Mouse (Mus musculus) neural tube, embryonic 13.5 days (tissue): Measurements from ENCODE around the gene Tubb1. TPM values are rescaled to one million over a fixed set of nuclear protein-coding genes. Genes with fewer than 3 reads are reported as not detected.

Experiments
- ATAC-seq: fragments of 200-750 bp; cut with Nextera tagmentation; 2 replicates; pipeline ENCODE4 v1.8.0; 2017; ENCODE audit warnings: low read depth, mild to moderate bottlenecking, moderate TSS enrichment, moderate library complexity
- H3K27ac ChIP-seq: fragments of 300-500 bp; sonication (generic); replicated peaks from 2 replicates; pipeline ENCODE4 v1.5.1; 2015; ENCODE audit warnings: moderate library complexity, mild to moderate bottlenecking, inconsistent platforms
- H3K27me3 ChIP-seq: fragments of 300-500 bp; sonication (generic); 2 replicates; pipeline ENCODE4 v1.6.1; 2015; ENCODE audit warnings: mild to moderate bottlenecking, inconsistent platforms
- H3K36me3 ChIP-seq: fragments of 300-500 bp; sonication (generic); 2 replicates; pipeline ENCODE4 v1.6.1; 2015; ENCODE audit warnings: mild to moderate bottlenecking, inconsistent platforms
- H3K4me1 ChIP-seq: fragments of 300-500 bp; sonication (generic); replicated peaks from 2 replicates; pipeline ENCODE4 v1.6.1; 2015; ENCODE audit warnings: inconsistent platforms
- H3K4me2 ChIP-seq: fragments of 300-500 bp; sonication (generic); 2 replicates; pipeline ENCODE4 v1.6.1; 2015; ENCODE audit warnings: inconsistent platforms, mild to moderate bottlenecking, moderate library complexity
- H3K4me3 ChIP-seq: fragments of 300-500 bp; sonication (generic); 2 replicates; pipeline ENCODE4 v1.5.1; 2015; ENCODE audit warnings: mild to moderate bottlenecking, inconsistent platforms
- H3K9ac ChIP-seq: fragments of 300-500 bp; sonication (generic); 2 replicates; pipeline ENCODE4 v1.6.1; 2015; ENCODE audit warnings: moderate library complexity, mild to moderate bottlenecking, inconsistent platforms
- H3K9me3 ChIP-seq: fragments of 300-500 bp; sonication (generic); 2 replicates; pipeline ENCODE4 v1.6.1; 2016; ENCODE audit warnings: inconsistent platforms
- WGBS: fragments of 180-500 bp; shearing (Covaris S2); methylation state at CpG from one replicate; pipeline ENCODE4 v1.1.7; 2015; 5-methylcytosine and 5-hydroxymethylcytosine counted together
- polyA plus RNA-seq: library from polyadenylated mRNA; unstranded; fragments of >200 nt; fragmentation: Nextera tagmentation; extraction: Ambion mirVana; gene quantifications from 2 replicates; pipeline ENCODE4 v1.2.1, GENCODE M21; 2015

Gene Tubb1
- polyA plus RNA-seq = 1.3 and 2.2 TPM in 2 replicates

DNA sequence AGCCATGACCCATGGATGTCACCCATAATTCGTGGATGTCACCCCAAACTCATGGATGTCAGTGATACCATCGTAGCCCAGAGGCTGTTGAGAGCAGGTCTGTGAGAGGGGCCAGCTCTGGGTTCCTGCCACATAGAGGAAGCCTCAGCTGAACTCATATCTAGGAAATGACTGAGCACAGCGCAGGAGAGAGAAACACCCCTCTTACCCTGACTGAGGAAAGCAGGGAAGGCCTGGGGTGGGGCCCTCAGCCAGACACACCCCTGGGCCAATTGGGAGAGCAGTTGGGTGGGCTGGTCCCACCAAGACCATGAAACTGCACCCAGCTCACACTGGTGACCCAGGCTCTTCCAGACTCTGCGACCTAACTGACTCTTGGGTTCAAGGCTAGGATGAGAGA is at the start of gene Tubb1:
Gene Tubb1, plus strand, starts transcription at position 343 of the 400 bp plus-strand sequence.
- H3K9me3 ChIP-seq = no peaks in the 10 kb centered on the region
- ATAC-seq = no peak
- WGBS = 78% methylated on average over 4 of the region's 4 CpGs

GRCm38 (mm10) chr2:174410222-174410621 is 40.3 kb upstream of the Tubb1 start:
- ATAC-seq = no peak
- 45% methylated on average over 2 of the region's 2 CpGs for WGBS

More for the DNA sequence above, at the start of gene Tubb1:
- Histone ChIP-seq H3K9ac (no peak within 1 kb of the TSS), H3K4me3 (no peak within 1 kb of the TSS), H3K27ac (no peak within 1 kb of the TSS), H3K4me2 (no peak within 1 kb of the TSS), H3K4me1 (no peaks in the 10 kb centered on the region), H3K27me3 (no peaks in the 10 kb centered on the region), H3K36me3 (no peaks in the 10 kb centered on the region)

GRCm38 (mm10) chr2:174413127-174413526 is 37.4 kb upstream of the Tubb1 start:
- H3K27ac ChIP-seq = no peak overlapping the region
- ATAC-seq = no peak
- 80% methylated on average over 7 of the region's 7 CpGs for WGBS

More at GRCm38 (mm10) chr2:174410222-174410621, 40.3 kb upstream of the Tubb1 start:
- H3K9ac ChIP-seq = no peak overlapping the region
- H3K4me3 ChIP-seq = no peak overlapping the region
- no peaks in the 10 kb centered on the region for H3K4me1 ChIP-seq
- no peaks in the 10 kb centered on the region for H3K27me3 ChIP-seq
- no peak overlapping the region for H3K27ac ChIP-seq
- H3K36me3 ChIP-seq = no peaks in the 10 kb centered on the region
- H3K9me3 ChIP-seq = no peaks in the 10 kb centered on the region
- no peak overlapping the region for H3K4me2 ChIP-seq

DNA sequence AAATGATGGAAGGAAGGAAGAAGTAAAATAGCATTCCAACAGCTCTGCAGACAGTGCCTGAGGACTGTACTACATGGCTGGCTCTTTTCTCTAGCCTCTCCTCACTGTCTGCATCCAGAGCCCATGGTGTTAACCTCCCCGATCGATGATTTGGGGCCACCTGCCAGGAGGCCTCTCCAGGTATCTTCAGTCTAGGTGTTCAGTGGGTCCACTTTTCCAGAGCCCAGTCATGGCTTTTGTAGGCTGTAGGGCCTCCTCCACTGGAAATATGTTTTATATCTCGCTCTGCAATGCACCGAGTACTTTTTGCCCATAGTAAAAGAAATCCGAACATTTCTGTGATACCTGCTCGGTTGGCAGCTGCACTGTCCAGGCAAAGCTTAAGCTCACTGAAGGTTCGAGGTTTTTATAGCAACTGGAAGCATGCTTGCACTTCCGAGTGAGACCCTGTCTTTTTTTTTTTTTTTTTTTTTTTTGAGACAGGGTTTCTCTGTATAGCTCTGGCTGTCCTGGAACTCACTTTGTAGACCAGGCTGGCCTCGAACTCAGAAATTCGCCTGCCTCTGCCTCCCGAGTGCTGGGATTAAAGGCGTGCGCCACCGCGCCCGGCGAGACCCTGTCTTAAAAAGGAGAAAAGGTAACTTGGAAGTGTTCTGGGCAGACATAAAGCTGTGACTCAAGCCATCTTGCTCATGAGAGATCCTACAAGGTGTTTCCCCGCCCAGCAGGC is 35.3 kb upstream of the Tubb1 start:
- peaks cover 13% of the 10 kb centered on the region for H3K4me1 ChIP-seq
- no peak overlapping the region for H3K9ac ChIP-seq
- 48% methylated on average over 17 of the region's 18 CpGs for WGBS
- H3K27me3 ChIP-seq = no peaks in the 10 kb centered on the region
- peak overlapping the region; percentile 92 for H3K4me3 ChIP-seq
- H3K9me3 ChIP-seq = no peaks in the 10 kb centered on the region
- H3K4me2 ChIP-seq = peak overlapping the region; percentile 87
- H3K36me3 ChIP-seq = peaks cover 8% of the 10 kb centered on the region
- H3K27ac ChIP-seq = no peak overlapping the region
- ATAC-seq = no peak; the same call in 1 of the 2 replicates

More at GRCm38 (mm10) chr2:174413127-174413526, 37.4 kb upstream of the Tubb1 start:
- Histone ChIP-seq H3K36me3 (no peaks in the 10 kb centered on the region), H3K9me3 (no peaks in the 10 kb centered on the region), H3K27me3 (no peaks in the 10 kb centered on the region), H3K4me2 (no peak overlapping the region), H3K9ac (no peak overlapping the region), H3K4me3 (no peak overlapping the region), H3K4me1 (peaks cover 13% of the 10 kb centered on the region)

DNA sequence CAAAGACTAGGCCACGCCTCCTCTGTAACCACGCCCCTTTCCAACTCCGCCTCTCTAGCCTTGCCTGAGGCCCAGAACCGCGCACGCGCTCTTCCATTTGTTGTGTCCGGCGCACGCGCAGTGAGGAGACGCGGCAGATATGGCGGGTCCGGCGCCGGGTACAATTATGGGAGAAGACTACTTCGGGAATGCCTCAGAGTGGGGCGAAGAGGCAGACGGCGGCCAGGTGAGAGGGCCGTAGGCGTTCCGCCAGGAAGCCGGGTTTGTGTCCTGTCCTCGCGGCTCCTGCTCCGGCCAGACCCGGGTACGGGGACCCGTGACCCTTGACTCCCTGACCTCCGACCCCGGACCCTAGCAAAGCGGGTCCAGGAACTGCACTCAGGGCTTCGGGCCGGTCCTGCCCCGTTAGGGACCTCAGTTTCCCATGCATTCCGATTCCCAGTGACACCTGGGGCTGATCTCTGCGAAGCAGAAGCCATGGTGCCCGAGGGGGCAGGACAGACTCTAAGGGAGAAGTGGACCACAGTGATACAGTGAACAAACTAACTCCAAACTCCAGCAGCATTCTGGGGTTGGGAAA is 34.7 kb upstream of the Tubb1 start, which contains the start of gene Nelfcd:
Gene Nelfcd, plus strand, starts transcription at position 74 of the 580 bp plus-strand sequence.
- Histone ChIP-seq H3K4me3 (peak within 1 kb of the TSS; percentile 92), H3K27me3 (no peaks in the 10 kb centered on the region), H3K9ac (peak within 1 kb of the TSS; percentile 89), H3K4me2 (peak within 1 kb of the TSS; percentile 87), H3K4me1 (peaks cover 13% of the 10 kb centered on the region), H3K9me3 (no peaks in the 10 kb centered on the region), H3K36me3 (peaks cover 14% of the 10 kb centered on the region), H3K27ac (no peak within 1 kb of the TSS)
- peak; percentile 94 for ATAC-seq
- 1% methylated on average over 40 of the region's 40 CpGs for WGBS

DNA sequence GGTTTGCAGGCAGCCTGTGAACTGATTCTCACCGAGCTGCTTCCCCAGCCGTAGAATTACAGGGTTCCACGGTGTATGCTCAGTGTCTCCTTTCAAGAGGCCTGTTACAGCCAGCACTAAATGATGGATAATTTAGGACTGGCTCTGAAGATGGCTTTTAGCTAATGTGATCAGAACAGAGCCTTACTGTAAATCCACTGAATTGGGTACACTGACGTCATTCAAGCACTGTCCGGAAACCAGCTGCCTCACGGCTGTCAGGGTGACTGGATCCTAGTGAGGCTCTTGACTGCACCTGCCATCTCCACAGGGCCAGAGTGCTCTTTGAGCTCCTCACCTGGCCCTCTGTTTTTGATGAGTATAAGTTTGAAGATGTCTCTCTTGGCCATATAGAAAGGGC is 29.4 kb upstream of the Tubb1 start:
- H3K36me3 ChIP-seq = peaks cover 67% of the 10 kb centered on the region
- no peak overlapping the region for H3K4me2 ChIP-seq
- H3K9me3 ChIP-seq = no peaks in the 10 kb centered on the region
- H3K9ac ChIP-seq = no peak overlapping the region
- H3K4me1 ChIP-seq = peaks cover 11% of the 10 kb centered on the region
- WGBS = 84% methylated on average over 6 of the region's 6 CpGs
- ATAC-seq = no peak
- H3K27ac ChIP-seq = no peak overlapping the region
- no peaks in the 10 kb centered on the region for H3K27me3 ChIP-seq
- no peak overlapping the region for H3K4me3 ChIP-seq

GRCm38 (mm10) chr2:174424301-174425085 is 26.0 kb upstream of the Tubb1 start:
- H3K27me3 ChIP-seq = no peaks in the 10 kb centered on the region
- no peak for ATAC-seq
- no peak overlapping the region for H3K4me3 ChIP-seq
- H3K27ac ChIP-seq = no peak overlapping the region
- H3K36me3 ChIP-seq = peaks cover 99% of the 10 kb centered on the region
- H3K9me3 ChIP-seq = no peaks in the 10 kb centered on the region
- H3K4me2 ChIP-seq = no peak overlapping the region
- WGBS = 93% methylated on average over 11 of the region's 11 CpGs
- H3K4me1 ChIP-seq = 0 out of 2 replicates have a peak, but pooled peaks cover 9% of the 10 kb centered on the region
- no peak overlapping the region for H3K9ac ChIP-seq

GRCm38 (mm10) chr2:174426856-174427255 is 23.6 kb upstream of the Tubb1 start:
- Histone ChIP-seq H3K9ac (no peak overlapping the region), H3K27ac (no peak overlapping the region), H3K9me3 (no peaks in the 10 kb centered on the region), H3K4me1 (0 out of 2 replicates have a peak, but pooled peaks cover 10% of the 10 kb centered on the region), H3K36me3 (peaks cover 77% of the 10 kb centered on the region), H3K27me3 (no peaks in the 10 kb centered on the region), H3K4me2 (no peak overlapping the region), H3K4me3 (no peak overlapping the region)
- WGBS = 95% methylated on average over 12 of the region's 12 CpGs
- no peak for ATAC-seq

DNA sequence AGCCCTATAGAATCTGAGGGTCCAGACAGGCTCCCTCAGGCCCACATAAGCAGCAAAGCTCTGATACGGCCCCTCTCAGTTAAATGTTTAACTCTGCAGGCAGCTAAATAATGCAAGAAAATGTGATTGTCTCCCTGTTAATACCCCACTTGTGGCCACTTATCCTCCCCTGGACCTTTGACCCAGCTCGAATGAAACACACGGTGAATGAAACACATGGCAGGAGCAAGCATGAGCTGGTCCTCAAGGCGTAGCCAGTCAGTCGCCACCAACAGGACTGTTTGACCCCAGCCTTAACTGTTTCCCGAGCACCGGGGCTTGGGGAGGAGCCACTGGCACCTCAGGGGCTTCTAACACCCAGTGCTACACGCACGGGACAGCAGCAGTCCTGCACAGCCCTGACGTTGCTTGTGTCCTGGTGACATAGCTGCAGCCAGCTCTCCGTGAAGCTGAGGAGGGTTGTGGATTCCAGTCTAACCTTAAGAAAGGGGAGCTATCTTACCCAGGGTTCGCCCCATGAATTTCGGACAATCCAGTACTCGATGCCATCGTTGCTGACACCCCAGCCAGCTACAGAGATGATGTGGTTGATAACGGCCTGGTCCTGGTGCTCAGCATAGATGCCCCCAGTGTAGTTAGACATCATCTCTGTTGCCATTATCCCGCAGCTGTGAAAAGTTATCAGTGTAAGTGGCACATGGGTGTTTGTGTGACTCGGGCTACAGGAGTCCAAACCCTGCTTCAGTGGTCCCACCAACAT is 22.2 kb upstream of the Tubb1 start:
- Histone ChIP-seq H3K9ac (no peak overlapping the region), H3K4me3 (no peak overlapping the region), H3K36me3 (peaks cover 63% of the 10 kb centered on the region), H3K9me3 (no peaks in the 10 kb centered on the region), H3K27ac (no peak overlapping the region), H3K27me3 (no peaks in the 10 kb centered on the region), H3K4me1 (0 out of 2 replicates have a peak, but pooled peaks cover 10% of the 10 kb centered on the region), H3K4me2 (no peak overlapping the region)
- no peak for ATAC-seq
- 84% methylated on average over 18 of the region's 18 CpGs for WGBS

DNA sequence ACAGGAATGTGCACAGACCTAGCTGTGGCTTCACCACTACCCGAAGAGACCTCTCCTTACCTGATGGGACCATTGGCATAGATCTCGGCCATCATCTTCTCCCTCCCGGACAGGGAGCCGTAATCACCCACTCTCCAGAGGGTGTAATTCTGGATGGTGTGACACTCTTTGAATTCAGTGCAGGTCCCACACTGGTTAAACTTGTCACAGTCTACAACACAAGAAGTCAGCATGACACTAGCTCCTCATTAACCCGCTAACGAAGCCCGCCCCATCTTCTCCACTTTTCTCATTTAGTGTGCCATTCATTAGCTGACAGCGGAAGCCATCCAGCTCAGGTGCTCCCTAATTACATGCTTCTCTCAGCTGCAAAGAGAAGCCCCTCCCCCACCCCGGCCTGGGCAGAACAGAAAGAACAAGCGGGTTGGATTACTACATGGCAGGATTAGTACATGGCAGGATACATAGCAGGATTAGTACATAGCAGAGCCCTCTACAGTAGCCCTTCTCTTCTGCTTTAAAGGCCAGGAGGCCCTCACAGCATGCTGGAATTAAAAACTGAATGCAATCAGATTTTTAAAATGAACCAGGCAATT is 21.4 kb upstream of the Tubb1 start:
- Histone ChIP-seq H3K27ac (peak overlapping the region; percentile 49; the same call in 1 of the 2 replicates), H3K9me3 (no peaks in the 10 kb centered on the region), H3K27me3 (no peaks in the 10 kb centered on the region), H3K4me2 (no peak overlapping the region), H3K9ac (no peak overlapping the region), H3K4me3 (no peak overlapping the region), H3K4me1 (0 out of 2 replicates have a peak, but pooled peaks cover 10% of the 10 kb centered on the region), H3K36me3 (peaks cover 55% of the 10 kb centered on the region)
- peak; percentile 62 for ATAC-seq
- WGBS = 66% methylated on average over 10 of the region's 10 CpGs

- H3K4me1 ChIP-seq = peaks cover 21% of the 10 kb centered on the region
These were observed 15.6 kb upstream of the Tubb1 start for GRCm38 (mm10) chr2:174434943-174435342.

More at GRCm38 (mm10) chr2:174434943-174435342, 15.6 kb upstream of the Tubb1 start:
- no peaks in the 10 kb centered on the region for H3K9me3 ChIP-seq
- no peak overlapping the region for H3K4me2 ChIP-seq
- no peak overlapping the region for H3K9ac ChIP-seq
- no peaks in the 10 kb centered on the region for H3K36me3 ChIP-seq
- no peaks in the 10 kb centered on the region for H3K27me3 ChIP-seq
- H3K4me3 ChIP-seq = no peak overlapping the region
- H3K27ac ChIP-seq = no peak overlapping the region
- 95% methylated on average over 9 of the region's 9 CpGs for WGBS
- ATAC-seq = no peak
